Mouse (Mus musculus) heart, postnatal 10 days (tissue): ENCODE measurements around the gene Kansl2. TPM values are rescaled to one million over a fixed set of nuclear protein-coding genes. Genes with fewer than 3 reads are reported as not detected.
"Not testable (repeated sequence)": the region's sequence is repeated elsewhere in the genome, so short reads cannot be mapped to it uniquely, and the experiment has no call there.

Experiments
- DNase-seq, 2 experiments: peaks; one replicate each; pipeline ENCODE4 v3.0.0; 2021
- intact Hi-C: fragments of 180-260 bp; cut with DNase I; formaldehyde crosslinking; loops from one replicate; pipeline ENCODE4 v1.15.1; 2025
- total RNA-seq, 2 experiments: library from RNA; stranded (reverse); gene quantifications; 2 replicates each; pipeline ENCODE4 v1.2.3; 2021

The Kansl2 gene
- total RNA-seq, 2 experiments from 2014 or later, result 89.3 to 91.8 TPM

DNA sequence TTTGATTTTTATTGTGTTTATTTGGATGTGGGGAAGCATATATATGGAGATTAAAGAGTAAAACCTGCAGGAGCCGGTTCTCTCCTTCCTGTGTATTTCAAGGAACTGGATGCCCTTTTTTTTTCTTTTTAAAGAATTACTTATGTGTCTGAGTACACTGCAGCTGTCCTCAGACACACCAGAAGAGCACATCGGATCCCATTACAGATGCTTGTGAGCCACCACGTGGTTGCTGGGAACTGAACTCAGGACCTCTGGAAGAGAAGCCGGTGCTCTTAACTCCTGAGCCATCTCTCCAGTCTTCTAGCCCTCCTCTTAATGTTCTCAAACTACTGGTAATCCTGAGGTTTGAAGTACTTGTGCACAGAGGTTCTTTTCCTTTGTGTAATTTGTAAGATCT is 3.9 kb upstream of the Kansl2 start:
- intact Hi-C loops, result loop anchor here (2.0 kb wide), 1 partner anchor 25 kb away; no protein-coding TSS in a partner anchor
- no peak for DNase-seq

DNA sequence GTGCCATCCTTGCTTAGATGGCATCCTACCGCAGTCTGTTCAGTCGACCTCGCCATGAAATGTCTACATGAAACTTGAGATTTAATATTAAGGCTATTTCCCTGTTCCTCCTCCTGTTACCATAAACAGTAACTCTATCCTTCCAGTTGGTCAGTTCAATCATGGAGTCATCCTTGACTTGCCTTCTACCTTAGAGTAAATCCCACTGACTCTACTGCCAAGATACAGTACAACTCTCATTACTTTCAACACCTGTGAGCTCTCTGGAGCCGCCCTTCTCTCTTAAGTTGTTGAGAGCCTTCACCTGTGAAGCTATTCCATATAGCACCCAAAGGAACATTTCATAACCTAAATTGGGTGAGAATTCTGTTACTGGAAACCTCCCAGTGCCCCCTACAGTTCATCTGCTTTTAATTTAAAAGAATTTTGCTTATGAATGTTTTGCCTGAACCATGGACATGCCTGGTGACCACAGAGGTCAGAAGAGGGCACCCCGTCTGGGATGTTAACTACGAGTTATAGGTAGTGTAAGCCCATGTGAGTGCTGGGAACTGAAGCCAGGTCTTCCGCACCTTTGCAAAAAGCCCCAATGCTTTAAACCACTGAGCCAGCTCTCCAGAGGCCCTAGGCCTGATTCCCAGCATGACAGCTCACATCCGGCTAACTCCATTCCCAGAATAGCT is 2.9 kb upstream of the Kansl2 start:
- intact Hi-C loops, result no loop called here
- DNase-seq, result no peak

DNA sequence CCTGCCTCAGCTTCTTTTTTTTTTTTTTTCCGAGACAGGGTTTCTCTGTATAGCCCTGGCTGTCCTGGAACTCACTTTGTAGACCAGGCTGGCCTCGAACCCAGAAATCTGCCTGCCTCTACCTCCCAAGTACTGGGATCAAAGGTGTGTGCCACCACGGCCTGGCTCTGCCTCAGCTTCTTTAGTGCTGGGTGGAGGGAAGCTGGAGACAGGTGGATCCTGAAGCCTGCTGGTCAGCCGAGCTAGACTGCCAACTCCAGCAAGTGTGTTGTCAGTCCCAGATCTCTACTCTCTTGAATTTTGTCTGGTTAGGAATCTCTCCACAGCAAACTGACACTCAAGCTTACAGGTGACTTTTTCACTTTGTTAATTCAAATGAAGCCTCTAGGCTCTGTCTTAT is 1.9 kb upstream of the Kansl2 start:
- no peak for DNase-seq
- intact Hi-C loops, result no loop called here

DNA sequence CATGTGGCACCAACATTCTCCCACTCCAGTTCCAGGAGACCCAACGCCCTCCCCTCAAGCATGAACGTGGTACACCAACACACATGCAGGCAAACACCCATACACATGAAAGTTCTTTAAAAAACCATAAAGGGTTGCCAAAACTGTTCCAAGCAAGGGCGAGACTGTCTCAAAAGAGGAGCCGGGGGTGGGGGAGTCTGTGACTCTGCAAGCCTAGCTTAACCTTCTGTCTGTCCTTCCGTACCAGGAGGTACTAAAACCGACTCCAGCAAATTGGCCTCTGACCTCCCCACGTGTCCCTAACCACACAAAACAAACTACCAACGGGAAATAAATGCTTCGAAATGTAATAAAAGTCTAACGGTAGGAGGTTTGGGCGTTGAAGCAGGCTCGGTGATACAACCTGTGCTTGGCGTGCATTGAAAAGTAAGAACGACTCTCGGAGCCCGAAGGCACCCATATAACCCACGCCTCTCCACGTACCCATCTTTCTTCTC is 981 bp downstream of the Kansl2 start:
- DNase-seq, result no peak
- intact Hi-C loops, result no loop called here

DNA sequence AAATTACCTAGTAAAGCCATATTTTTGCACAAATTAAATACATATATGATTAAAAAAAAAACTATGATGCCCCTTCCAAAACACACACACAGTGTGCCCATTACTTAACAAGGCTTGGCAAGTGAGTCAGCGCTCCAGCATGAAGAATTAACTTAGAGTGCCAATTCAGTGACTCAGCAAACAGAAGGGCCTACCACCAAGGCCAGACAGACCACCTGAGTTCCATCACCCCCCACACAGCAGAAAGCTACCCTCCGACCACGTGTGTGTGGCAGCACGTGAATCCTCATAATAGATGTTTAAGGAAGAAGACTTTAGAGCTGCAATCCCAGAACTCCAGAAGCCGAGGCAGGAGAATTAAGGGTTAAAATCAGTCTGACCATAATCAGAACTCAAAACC is 1.8 kb downstream of the Kansl2 start:
- intact Hi-C loops, result no loop called here
- DNase-seq, result no peak

DNA sequence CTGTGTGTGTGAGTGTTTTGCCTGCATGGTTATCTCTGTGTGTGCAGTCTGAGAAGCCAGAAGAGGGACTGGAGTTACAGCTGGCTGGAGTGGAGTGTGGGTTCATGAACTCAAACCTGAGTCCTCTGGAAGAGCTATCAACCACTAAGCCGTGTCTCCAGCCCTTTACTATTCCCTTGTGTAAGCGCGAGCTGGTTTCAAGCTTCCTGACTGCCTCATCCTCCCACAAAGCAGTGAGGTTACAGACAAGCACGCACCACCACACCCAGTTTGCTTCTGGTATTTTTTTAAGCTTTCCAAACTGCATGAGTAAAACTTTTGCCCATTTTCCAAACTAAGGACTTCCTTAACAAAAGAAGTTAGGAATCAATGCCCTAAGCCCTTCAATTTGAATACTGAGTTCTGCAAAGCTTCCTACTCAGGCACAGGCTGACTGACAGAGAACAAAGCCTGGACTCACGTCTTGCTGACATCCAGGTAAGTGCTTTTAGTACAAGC is 5.9 kb downstream of the Kansl2 start:
- no peak for DNase-seq
- intact Hi-C loops, result no loop called here

DNA sequence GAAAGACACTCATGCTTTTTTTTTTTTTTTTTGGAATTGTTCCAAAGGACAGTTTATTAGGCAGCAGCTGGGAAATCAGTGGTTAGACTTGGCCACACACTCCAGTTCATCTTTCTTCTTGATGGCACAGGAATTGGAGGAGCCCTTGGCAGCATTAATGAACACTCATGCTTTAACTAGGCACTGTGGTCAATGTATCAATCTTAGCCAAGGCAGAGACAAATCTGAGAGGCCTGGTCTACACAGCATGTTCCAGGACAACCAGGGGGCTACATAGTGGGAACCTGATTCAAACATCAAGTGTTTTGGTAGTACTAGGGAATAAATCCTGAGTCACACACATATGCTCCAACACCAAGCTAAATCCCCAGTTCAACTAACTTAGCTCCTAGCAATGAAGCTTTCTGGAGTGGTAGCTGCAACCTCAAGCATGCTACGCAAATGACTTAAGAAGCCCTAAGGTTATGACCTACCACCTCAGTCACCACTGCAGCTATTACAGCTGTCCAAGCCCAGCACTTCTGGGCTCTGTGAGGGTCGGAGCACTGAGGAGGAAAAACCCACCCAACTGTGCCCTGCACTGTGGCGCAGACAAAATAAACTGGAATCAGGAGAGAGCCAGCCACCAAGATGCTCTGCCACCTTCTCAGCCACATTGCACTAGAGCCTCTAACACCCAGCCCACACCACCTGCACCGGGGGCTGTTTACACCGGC is 6.8 kb downstream of the Kansl2 start:
- DNase-seq, result no peak
- intact Hi-C loops, result no loop called here

DNA sequence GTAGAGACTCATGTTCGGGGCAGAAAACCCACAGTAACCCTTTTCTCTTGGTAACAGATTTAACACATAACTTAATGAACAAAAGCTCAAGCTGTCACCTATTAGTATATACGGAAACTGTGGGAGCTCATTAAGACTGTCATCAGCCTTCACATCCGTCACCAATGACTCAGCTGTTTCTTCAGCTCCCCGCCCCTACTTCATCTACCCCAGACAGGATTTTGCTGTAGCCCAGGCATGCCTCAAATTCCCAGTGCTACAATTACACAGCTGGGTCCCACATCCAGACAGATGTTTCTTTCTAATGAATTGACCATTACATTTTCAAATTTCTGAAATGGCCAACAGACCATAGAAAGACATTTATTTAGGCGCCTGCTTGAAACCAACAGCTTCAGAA is 8.0 kb downstream of the Kansl2 start:
- intact Hi-C loops, result no loop called here
- DNase-seq, result no peak

DNA sequence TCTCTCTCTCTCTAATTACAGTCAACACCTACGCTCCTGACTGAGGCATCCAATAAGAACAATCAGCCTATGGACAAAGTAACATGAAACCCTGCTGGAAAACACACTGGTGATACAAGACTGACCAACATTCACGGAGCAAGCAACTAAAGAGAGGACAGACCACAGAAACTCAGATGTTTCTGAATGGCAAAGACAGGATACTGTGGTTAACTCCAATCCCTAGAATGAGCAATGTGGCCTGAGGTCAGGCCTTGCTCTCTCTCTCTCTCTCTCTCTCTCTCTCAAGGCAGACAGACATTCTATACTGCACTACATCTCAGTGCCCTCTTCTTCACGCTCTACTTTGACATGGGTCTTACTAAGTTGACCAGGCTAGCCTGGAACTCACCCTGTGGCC is 12.8 kb downstream of the Kansl2 start:
- no peak for DNase-seq
- intact Hi-C loops, result loop anchor here (5.0 kb wide), 1 partner anchor 41 kb away; no protein-coding TSS in a partner anchor

DNA sequence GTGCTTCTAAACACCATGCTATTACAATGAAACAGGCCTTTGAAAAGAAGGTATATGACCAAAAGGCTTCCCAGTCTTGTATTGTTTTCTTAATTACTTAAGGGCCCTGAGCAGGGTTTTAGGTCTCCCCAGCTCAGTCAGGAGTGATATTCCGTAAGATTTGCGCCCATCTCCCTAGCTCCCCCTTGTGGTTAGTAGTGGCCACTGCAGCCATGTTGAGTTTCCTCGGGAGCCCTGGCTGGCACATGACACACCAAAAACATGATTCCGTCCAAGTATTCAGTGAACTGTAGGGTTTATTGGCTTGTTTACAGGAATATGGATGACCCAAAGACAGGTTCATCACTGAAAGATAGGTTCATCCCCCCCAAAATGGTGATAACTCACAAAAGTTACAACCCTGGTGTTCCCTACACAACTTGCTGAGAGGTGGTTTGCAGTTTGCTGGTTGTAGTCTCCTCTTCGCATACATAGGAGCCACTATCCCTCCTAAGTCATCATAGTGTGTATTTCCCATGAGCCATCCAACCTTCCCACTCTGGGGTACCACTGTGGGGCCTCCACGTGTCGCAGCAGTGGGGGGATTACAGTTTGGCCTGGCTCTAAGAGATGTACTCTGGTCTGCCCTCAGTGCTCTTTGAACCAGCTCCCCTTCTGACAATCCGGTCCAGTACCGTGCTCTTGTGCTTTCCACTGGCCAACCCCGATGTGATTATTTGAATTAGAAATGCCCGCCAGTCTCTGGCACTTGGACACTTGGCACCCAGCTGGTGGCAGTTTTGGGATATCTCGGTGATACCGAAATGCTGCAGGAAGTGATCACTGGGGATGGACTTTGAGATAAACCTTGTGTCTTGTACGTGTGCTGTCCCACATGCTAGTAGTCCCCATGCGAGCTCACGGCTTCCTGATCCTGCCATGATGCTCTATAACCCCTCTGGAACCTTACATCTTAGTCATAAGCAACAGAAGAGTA is 16.4 kb downstream of the Kansl2 start:
- intact Hi-C loops, result no loop called here
- peak; percentile 67 to 79 for DNase-seq

DNA sequence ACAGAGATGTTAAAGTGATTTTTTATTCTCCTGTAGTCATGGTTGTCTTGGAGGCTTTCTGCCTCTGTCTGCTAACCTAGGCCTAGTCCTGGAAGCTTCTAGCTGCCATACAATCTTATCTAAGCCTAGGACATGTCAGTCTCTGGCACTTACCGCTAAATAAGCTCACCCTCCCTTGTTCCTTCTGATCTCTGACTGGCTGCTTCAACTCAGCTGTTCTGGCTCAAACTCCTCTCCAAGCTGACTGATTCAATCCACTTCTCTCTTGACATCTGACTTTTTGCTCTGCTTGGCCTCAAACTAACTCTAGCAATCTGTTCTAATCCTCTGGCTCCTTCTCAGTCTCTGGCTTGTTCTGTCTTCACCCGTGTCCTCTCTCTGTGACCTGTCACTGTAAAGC is 19.2 kb downstream of the Kansl2 start:
- DNase-seq, intact Hi-C loops: not testable (repeated sequence)

DNA sequence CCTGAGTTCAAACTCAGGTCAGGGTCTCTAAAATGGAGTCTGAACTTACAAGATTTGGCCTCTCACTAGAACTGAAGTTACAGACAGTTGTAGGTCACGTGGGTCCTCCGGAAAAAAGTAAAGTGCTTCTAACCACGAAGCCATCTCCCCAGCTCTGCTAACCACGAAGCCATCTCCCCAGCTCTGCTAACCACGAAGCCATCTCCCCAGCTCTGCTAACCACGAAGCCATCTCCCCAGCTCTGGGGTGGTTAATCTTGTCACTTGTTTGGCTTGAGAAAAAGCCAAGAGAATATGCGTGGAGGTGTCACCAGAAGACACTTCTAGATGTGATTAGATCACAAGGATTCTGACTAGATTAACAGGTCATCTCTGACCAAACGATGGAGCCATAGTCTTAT is 19.9 kb downstream of the Kansl2 start:
- intact Hi-C loops, result no loop called here
- no peak for DNase-seq

DNA sequence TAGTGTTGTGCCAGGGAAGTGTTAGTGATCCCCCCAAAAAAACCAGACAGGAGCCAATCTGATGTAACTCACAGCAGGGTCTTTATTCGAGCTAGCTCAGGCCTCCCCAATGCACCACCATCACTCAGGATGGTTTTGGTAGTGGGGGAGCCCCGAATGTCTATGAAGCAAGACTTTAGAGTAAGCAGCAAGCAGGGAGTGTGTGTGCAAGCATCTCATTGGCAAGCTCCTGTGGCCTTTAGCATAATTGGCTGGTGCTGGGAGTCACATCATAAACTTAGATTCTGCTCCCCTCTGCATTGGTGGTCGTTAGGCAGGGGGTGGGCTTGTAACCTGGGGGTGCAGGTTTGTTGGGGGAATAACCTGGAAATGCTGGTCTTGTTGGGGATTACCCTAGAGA is 20.4 kb downstream of the Kansl2 start:
- intact Hi-C loops, DNase-seq: not testable (repeated sequence)

DNA sequence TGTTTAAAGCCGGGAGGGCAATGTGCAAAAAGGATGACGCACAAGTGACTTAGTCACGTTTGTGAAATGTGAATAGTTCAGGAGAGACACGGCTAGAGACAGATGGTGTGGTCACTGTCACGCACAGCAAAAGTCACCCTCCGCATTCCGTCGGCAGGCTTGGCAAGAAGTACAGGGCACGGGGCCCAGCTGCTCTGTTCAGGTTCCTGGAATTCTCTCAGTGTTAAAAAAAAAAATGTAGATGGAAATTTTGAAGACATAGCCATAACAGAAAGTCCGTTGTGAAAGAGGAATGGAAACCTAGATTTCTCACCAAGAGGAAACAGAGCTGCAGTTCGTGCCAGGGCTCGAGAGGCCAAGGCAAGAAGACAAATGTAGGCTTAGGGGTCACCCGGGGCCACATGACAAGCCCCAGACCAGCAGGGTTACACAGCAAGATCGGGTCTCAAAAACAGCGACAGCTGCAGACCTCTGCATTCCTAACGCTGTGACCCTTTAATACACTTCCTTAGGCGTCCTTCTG is 21.2 kb downstream of the Kansl2 start:
- intact Hi-C loops, result no loop called here
- peak; percentile 76 to 82 for DNase-seq

DNA sequence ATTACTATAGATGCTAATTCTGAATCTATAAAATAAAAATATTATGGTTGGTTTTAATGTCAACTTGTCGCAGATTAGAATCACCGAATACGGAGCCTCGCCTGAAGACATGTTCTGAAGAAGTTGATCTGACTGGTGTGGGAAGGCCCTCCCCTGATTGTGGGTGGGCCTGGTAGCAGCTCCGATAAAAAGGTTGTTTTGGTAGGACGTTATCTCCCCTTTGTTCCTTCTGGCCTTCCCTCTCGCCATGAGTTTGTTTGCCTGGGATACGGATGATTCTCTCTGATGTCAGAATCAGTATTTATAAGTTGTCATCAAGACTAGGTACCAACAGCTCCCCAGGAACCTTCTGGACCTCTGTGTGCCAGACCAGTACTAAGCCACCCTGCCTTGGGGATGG is 21.8 kb downstream of the Kansl2 start:
- intact Hi-C loops, result no loop called here
- peak; percentile 40 for DNase-seq

DNA sequence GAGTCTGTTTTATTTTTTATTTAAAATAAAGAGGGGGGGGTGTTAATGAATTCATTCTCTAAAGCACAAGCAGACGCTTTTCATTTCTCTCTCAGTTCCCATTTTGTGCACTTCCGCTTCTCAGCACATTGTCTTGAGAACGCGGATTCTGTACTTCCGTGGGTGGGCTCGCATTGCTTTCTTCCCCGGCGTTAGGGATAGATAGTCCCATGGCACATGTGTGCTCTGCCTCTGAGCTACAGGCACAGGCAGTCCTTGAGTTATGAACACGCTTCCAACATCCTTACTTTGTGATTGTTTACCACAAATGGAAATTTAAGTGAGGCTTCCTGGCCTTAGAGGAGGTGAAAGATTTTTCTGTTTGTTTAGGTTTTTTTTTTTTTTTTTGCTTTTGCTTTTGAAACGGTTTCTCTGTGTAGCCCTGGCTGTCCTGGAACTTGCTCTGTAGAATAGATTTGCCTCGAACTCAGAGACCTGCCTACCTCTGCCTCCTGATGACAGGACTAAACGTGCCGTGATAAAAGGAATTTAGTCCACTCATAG is 22.6 kb downstream of the Kansl2 start:
- DNase-seq, result peak; percentile 43 to 54
- intact Hi-C loops, result loop anchor here (2.0 kb wide), 3 partner anchors 55 to 105 kb away; no protein-coding TSS in a partner anchor

DNA sequence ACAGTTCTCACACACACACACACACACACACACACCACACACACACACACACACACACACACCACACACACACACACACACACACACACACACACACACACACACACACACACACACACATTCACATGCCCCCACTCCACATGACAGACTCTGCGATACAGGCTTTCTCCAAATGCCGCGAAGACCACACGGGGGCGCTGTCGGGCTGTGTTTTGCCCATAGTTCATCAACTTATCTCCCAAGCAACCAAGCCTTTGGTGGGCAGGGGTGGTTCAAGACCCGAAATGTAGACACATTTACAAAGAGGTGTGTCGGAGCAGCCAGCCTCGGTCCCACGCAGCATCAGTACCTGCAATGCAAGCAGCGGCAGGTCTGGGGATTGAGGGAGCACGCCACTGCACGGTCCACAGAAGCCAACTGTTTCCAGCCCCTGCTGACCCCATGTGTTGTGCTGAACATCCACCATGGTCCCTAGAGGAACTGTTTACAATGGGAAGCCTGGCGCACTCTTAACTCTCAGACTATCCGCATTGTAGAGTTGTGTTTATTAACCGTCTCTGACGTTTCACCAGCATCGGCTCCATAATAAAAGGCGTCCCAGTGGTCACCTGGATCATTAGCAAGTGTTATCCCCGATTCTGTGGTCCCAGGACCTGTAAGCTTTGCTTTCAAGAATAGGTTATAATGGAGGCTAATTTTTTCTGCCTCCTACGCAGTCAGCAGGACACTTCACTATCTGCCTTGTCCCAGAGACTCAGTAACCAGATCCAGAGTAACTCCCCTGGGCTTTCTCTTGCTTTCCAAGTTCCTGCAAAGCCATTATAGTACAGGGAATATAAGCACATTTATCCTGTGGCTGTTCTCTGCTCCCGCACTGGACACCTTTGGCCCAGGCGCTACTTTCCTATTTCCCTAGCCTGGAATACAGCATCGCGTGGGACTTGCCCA is 23.4 kb downstream of the Kansl2 start:
- intact Hi-C loops, result loop anchor here (2.0 kb wide), 3 partner anchors 56 to 106 kb away; no protein-coding TSS in a partner anchor

DNA sequence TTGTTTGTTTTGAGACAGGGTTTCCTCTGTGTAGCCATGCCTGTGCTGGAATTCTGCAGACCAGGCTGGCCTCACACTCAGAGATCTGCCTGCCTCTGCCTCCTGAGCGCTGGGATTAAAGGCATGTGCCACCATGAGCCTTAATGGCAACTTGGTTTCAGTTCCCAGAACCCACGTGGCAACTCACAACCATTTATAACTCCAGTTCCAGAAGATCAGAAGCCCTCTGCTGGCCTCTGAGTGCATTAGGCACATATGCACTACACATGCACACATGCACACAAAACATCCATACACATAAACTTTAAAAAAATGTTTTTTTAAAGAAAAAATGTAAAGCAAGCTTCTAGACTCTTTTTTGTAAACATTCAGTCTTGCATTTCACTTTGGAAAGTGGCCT is 24.7 kb downstream of the Kansl2 start:
- DNase-seq, result no peak
- intact Hi-C loops, result no loop called here

More for the DNA sequence above, 23.4 kb downstream of the Kansl2 start:
- DNase-seq, result peak; percentile 81 to 91

DNA sequence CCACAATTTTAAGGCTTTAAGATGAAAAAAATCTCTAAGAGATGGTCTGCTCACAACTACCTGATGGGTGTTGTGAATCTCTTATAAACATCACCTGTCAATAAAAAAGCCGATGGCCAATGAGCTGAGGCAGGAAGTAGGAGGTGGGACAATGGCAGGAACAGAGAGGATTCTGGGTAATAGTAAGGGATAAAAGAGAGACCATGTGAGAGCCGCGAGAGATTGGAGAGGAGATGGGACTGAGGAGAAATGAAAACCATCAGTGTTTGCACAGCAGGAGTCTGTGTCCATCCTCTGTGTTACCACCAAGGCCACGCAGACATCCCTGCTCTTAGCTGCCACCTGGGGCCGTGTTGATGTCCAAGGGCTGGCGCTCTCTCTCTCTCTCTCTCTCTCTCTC is 26.7 kb downstream of the Kansl2 start:
- DNase-seq, result no peak
- intact Hi-C loops, result no loop called here
